Mouse (Mus musculus): Measurements from ENCODE around the gene Fam71f2.
A peak's percentile ranks its signal among the peaks of the same experiment; 100 is the strongest.

The Fam71f2 gene

DNA sequence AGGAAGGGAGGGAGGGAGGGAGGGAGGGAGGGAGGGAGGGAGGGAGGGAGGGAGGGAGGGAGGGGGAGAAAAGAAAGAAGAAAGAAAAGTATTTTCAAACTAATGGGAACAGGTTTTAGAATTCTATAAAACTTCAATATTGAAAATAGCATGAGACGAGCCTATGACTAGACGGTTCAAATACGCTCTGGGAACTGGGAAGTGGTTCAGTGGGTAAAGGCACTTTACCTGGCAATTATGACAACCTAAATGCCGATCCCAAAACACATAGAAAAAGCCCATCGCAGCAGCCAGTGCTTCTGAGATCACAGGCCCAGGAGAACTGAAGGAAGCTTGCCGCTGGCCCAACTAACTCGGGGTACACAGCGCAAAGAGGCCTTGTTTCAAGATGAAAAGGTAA, at the start of gene Fam71f2:
TSS of gene Fam71f2 (plus strand) at position 301 of the 400 bp plus-strand sequence.
- no peak for DNase-seq

DNA sequence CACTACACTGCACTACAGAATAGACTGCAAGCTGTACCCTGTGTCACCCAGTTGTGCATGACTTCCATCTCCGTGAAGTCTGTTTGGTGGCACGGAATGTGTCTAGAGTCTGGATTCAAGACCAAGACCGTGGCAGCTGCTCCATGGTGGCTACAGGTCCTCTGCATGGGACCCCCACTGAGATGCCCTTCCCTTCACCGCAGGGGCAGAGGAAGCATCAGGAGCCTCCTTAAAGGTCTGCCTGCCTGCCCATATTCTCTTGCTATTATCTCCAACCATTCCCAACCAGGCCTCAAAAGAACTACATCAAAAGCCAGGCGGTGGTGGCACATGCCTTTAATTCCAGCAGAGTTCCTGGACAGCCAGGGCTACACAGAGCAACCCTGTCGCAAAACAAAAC, 49.0 kb upstream of the Fam71f2 start:
- DNase-seq = no peak

DNA sequence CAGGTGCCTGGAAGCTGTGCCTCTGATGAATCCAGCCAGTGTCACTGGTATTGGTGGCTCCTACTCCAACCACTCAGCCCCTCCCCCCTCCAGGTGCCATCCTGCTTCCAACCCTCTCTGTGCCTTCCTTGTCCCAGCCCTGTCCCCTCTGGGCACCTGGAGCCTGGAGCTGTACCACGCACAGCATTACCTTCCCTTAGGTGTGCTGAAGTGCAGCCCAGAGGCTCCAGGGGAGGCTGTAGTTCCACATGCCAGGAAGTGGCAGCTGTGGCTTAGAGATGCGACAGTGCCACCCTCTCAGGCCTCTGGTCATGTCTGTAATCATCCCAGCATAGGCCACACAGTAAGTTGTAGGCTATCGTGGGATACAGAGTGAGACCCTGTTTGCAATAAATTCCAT, 47.6 kb upstream of the Fam71f2 start:
- no peak for DNase-seq

DNA sequence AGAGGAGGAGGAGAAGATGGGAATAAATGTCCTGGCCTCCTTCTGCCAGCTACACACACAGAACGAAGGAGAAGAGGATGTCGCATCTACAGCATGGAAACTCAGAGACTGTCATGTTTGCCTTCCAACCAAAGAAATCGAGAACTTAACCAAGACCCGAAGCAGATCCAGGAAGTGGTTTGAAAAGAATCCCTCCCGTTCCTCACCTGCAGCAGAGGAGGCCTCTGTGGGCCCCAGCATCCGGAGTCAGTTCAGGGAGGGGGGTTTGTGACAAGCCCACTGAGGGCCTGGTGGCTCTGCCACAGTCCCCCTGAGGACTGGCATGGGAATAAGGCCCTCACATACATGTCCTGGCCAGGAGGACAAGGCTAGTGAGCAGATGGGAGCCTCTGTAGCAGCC, 47.1 kb upstream of the Fam71f2 start:
- DNase-seq = no peak

DNA sequence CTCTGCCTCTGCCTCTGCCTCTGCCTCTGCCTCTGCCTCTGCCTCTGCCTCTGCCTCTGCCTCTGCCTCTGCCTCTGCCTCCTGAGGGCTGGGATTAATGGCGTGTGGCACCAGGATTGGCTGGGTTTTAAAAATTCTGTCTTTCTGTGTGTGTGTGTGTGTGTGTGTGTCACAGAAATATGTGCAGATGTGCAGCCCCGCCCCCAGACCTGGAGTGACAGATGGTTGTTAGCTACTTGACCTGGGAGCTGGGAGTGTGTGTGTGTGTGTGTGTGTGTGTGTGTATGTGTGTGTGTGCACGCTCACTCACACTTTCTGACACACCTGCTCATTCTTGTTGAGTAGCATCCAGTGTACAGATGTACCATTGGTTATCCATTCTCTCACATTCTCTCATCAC, 45.7 kb upstream of the Fam71f2 start:
- no peak for DNase-seq

DNA sequence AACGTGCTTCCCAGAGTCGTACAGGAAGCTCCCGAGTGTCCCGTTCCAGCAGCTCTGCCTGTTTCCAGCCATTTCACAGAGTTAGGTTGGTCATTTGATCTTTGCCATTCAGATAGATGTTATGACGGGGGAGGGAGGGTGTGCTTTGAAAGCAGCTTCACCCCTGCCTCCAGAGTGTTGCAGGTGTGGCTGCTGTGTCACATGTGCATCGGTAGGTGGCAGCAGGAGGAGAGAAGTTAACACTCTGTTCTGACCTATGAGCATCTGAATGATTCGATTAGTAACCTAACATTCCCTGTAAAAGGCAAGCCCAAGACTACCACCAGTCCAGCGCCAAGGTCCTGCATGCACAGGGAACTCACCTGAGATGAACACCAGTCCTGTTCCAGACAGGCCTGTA, 45.1 kb upstream of the Fam71f2 start:
- no peak for DNase-seq

DNA sequence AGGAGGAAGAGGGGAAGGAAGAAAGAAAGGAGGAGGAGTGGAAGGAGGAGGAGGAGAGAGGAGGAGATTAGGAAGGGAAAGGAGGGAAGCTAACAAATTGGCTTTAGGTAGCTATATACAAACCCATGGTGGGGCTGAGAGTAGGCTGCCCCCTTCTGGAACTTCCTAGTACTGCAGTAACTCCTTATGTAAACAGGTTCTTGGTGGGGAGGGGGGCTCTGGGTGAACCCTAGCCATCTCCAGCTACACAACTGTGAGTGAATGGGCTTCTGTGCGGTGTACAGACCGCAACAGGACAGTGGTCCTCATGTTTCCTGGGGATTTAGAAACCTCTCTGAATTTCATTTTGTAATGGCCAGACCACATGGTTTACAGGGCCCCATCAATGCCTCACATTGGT, 38.6 kb upstream of the Fam71f2 start:
- peak; percentile 31 for DNase-seq

DNA sequence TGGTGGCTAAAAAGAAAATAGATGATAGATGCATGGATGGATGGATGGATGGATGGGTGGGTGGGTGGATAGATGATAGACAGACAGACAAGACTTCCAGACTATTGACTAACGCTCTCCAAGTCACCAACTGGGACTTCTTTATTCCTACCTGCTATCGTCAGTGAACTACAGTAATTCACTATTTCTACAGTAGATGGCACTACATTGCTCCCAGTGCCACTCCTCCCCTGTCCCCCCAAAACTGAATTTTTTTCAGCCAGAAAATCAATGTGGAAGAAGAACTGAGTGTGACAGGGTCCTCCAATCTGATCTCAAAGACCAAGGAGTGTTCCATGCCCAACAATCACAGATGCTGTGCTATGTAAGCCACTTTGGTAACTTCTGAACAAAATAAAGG, 37.7 kb upstream of the Fam71f2 start:
- no peak for DNase-seq

DNA sequence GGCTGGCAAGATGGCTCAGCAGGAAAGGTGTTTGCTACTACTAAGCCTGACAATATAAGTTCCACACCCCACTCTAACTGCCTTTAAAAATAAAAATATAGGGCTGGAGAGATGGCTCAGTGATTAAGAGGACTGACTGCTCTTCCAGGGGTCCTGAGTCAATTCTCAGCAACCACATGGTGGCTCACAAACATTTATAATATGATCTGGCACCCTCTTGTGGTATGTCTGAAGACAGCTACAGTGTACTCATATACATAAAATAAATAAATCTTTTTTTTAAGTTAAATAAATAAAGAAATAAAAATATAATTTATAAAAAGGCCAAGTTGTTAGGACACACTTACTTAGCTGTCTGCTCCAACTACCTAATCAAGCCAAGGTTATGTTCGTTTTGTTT, 37.1 kb upstream of the Fam71f2 start:
- no peak for DNase-seq

DNA sequence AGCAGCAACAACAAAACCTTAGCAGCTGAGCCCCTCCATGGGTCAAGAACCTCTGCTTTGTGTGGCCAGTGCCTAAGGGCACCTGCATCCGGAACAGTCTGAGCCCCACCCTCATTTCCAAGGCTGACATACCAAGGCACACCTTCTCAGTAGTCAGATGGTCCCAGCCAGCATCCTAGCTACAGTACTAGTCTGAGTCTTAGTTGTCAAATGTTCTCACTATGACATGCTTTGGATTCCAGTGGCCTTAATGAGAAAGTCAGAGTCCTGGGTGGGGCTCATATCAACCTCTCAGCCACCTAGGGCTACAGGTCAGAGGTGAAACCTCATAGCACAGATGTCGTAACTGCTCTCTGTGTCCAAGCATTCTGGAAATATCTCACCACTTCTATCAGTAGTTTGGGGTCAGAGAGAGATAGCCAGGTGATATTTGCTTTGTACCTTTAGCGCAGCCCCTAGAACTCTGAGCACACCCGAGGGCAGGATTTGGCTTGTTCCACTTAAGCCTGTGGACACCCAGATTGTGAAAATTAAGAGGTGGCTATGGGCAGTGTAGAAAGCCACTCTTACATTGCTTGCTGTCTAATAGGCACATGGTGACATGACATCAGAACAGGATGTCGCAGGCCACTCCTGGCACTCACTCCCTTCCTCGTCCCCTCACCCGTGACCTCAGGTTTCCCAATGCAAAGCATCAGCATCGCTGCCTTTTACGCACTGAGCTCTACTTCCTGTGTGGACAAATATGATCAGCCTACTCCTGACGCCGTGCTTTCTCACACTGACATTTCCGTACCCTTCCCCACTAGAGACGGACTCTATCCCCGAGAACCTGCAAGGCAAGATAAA, 33.9 kb upstream of the Fam71f2 start:
- DNase-seq = no peak

DNA sequence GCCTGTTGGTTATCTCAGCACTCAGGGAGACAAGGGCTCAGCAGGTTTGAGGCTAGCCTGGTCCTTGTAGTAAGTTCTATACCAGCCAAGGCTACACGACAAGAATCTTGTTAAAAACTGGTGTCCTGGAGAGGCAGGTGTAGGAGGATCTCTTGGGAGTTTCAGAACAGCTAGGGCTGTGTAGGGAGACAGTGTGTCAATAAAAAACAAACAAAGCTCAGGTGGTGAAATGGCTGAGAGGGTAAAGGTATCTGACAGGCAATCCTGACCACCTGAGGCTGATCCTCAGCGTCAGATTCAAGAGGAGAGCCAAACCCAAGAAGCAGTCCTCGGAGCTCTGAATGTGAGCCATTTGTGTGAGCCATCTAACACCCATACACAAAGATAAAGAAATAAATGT, 33.2 kb upstream of the Fam71f2 start:
- no peak for DNase-seq

DNA sequence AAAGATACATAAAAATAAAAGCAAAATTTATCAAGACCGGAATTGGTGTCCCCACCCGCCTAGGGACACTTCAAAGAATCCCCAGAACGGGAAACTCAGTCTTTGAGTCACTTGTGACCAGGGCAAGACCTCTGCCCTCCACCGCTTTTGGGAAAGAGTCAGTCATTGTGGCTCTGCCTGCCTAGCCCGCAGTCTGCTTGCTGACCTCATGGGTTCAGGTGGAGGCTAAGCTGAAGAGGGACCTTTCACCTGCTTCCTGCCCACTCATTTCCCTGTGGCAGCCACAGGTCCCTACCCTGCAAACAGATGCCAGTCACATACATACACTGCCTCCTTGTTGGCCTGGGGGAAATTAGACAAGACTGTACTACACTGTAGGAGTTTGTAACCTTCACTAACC, 32.8 kb upstream of the Fam71f2 start:
- DNase-seq = no peak

DNA sequence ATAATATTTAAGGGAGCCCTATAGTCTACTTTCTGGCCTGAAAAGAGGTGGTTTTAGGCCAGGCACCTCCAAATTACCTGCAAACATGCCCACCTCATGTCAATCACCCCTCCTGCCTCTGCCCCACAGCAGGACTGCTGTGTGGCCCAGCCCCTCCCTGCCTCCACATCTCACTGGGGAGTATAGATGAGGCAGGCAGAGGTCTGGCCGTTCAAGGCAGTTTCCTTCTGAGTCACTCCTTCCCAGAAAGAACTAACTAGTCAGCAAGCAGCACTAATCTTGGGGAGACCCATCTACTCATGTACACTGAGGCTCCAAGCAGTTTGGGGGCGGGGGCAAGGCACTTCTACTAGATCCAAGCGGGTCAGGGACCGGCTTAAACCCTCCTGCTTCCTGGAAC, 32.3 kb upstream of the Fam71f2 start:
- no peak for DNase-seq

DNA sequence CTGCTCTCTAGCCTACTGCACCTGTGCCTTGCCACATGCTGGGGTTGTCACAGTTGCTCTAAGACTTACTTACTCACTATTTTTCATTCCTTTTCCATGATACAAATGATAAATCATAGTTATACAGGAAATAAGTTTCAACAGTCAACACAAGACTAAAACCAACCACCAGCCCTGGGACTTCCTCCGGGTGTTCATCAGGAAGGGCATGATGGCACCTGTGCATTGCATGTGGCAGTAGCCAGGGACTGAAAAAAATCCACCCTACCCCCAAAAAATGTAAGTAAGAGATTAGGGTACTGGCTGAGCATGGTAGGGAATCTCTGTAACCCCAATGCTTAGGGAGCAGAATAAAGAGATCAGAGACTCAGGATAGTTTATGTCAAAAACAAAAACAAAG, 20.0 kb upstream of the Fam71f2 start:
- no peak for DNase-seq

DNA sequence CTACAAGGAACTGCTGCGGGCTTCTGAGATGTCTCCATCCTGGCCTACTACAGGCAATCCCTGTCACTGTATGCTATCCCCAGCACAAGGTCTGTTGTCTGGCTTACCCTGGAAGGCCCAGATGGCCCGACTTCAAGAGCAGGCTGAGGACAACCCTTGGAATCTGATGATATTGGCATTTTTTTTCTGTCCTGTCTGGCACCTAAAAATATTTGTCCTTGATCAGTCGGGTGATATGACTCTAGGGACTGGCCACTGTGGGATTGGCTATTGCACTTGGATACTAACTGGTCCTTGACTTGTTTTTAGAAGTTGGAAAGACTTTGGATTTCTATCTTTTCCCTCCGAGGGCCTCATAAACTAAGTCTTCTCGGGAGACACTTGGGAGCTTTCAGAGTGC, 17.6 kb upstream of the Fam71f2 start:
- no peak for DNase-seq

DNA sequence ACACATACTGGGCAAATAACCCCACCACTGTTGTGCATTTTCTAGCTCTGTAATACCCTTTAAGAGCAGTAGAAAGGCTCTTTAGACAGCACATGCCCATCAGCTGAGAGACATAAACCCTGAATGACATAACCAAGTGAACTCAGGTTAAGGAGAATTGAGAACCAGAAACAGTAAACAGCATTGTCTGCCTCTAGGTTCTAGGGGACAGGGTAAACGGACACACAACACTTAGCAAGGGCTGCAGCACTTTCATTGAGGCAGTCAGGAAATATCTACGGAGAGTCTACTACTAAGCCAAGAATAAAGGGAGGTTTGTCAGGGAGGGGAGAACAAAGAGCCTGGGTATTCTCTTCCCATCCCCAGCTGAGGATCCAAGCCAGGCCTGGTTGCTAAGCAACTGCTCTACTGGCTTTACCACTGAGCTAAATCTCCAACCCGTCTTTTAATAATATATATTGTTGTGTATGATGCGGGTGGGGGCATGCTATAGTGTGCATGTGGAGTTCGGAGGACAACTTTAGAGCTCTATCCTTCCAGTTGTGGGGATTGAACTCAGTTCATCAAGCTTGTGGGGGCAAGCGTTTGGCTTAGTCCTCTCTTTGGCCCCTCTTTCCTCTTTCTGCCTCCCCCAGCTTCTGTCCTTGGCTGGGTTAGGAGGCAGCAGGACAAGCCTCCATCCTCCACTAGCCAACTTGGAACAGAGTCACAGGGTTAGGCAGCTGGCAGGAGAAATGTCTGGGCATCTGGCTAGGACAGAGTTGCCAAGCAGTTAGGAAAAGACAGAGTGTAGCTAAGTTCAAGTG, 15.5 kb upstream of the Fam71f2 start:
- DNase-seq = peak; percentile 39

DNA sequence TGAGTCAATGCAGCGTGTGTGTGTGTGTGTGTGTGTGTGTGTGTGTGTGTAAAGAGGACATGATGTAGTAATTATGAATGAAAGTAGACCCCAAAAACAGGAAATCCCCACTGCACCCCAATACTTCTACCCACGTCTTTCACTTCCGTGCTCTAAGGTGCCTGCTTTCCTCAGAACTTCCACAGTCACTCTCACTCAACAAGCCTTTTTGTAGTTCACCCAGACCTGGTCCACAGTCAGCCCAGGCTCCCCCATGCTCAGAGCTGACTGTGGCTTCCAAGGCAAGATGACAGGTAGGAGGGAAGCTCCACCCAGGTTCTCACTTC, 15.0 kb upstream of the Fam71f2 start:
- DNase-seq = no peak

DNA sequence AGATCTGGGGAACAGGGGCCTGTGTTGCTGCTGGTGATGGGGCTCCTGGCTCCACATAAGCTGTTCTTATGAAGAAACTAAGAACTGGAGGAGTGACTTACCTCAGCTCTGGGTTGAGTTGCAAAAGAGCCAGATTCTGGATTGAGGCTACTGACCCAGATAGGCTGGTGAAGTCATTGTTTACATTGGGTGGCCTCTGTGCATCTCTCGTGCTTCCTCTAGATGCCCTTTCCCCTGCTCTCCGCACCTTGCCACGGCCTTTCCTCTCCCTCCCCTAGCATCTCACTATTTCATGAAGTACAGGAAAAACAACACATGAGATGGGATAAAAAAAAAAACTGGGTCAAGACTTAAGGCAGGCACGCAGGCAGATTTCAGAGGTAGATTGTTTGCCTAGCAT, 12.5 kb upstream of the Fam71f2 start:
- no peak for DNase-seq

DNA sequence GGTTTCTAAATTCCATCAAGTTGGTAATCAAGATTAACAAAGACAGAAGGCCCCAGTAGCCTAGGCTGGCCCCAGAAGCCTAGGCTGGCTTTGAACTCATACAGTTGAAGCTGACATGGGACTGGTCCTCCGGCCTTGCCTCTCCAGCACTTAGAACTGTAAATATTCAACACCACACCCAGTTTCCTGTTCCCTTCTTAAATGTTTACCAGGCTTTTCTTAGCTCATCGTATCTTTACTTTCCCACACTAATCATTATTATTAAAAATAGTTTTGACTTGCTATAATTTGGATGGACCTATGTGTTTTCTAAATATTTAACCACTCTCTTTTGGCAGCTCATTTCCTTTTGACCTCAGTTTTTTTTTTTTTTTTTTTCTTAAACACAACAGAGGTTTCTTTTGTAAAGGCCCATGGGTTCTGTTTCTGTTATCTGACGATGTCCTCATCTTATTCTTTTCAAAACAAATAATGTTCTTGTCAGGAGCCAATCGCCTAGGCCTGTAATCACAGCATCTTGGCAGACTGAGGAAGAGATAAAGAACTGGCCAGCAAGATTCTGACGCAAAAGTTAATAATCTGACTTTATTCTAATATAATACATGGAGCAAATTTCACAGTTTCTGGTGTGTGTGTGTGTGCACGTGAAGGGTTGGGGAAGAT, 10.3 kb upstream of the Fam71f2 start:
- no peak for DNase-seq

DNA sequence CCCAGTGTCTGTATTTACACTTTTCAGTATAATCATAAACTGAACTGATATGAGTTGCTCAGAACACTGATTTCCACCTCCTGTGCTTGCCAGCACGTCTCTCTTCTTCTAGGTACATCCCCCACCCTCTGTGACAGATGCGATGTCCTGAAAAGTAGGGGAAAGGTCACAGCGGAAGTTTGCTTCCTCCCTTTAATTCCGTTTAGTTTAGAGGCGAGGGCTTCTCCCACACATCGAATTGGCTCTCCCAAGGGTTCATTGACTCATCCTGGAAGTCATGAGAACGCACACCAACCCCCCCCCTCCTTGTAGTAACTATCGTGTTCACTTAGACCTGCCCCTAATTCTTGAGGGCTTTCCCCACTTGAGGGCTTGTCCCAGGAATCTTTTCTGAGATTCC, 8.4 kb upstream of the Fam71f2 start:
- no peak for DNase-seq

DNA sequence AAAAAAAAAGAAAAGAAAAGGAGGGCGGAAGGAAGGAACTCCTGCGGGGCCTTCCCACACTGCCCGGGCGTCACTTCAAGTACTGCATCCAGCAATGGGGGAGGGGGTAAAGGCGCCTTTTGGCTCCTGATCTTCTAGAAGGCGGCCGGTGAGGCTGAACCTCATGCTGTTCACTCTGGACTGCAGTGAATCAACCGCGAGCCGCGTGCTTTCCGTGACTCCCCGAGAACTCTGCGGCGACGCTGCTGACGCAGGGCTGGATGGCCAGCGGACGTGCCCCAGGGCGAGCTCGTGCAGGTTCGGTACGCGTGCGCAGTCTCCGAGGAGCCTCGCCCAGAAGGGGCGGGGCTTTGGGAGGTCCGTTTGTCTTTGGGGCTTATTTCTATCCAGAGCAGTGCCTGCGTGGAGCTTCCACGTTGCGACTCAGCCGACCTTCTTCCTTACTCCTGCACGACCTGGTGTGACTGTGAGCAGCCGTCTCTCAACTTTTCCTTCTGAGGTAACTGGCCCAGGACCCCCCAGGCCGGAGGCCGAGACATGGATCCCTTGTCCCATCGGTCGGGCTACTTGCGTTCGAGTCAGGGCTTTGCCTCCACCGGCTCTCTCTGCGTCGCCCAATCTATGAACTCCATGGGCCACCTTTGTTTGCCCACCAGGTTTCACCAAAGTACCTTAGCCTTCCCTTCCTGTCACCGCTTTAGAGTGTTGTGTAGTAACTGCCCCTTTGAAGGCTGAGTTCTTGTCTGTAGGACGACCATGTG, 6.9 kb upstream of the Fam71f2 start, which contains the start of gene Hilpda:
TSS of gene Hilpda (plus strand) at position 177 of the 761 bp plus-strand sequence.
- DNase-seq = peak; percentile 91

DNA sequence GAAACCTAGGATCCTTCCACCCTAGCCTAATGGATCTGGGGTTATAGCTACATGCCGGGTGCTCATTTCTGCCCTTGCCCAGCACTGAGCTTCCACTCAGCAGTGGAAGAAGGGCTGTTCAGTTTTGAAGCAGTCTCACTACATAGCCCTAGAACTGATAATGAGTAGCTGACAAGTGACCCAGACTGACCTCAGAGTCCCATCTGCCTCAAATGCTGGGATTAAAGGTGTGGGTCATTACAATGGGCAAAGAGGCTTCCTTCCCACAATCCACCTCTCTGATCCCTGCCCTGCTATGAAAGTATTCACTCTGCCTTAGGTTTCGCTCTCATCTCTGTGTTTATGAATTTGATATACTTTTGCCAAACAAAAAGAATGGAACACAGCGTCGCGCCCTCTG, 2.6 kb upstream of the Fam71f2 start:
- DNase-seq = no peak

Data from cerebellum, adult 9-11 months (tissue).